Mouse (Mus musculus) lung, embryonic 16.5 days (tissue): ENCODE data around the gene Tmem59. TPM values are rescaled to one million over a fixed set of nuclear protein-coding genes. Genes with fewer than 3 reads are reported as not detected.

ENCODE experiments used
- ATAC-seq: fragments of 200-750 bp; cut with Nextera tagmentation; 2 replicates; pipeline ENCODE4 v1.8.0; 2017; ENCODE audit warnings: low read depth, mild to moderate bottlenecking, moderate library complexity
- H3K27ac ChIP-seq: fragments of 300-500 bp; sonication (generic); 2 replicates; pipeline ENCODE4 v1.5.1; 2014; ENCODE audit warnings: mild to moderate bottlenecking, control low read depth, low read length
- H3K27me3 ChIP-seq: fragments of 300-500 bp; sonication (generic); 2 replicates; pipeline ENCODE4 v1.6.1; 2014; ENCODE audit warnings: low read depth, low read length, mixed read lengths; ENCODE audit not compliant: control insufficient read depth, insufficient read depth
- H3K36me3 ChIP-seq: fragments of 300-500 bp; sonication (generic); 2 replicates; pipeline ENCODE4 v1.6.1; 2014; ENCODE audit warnings: low read length; ENCODE audit not compliant: control insufficient read depth, insufficient read depth
- H3K4me1 ChIP-seq: fragments of 300-500 bp; sonication (generic); replicated peaks from 2 replicates; pipeline ENCODE4 v1.6.1; 2014; ENCODE audit warnings: low read length, mixed read lengths; ENCODE audit not compliant: control insufficient read depth, insufficient read depth
- H3K4me2 ChIP-seq: fragments of 300-500 bp; sonication (generic); 2 replicates; pipeline ENCODE4 v1.6.1; 2014; ENCODE audit warnings: low read depth, low read length, control low read depth
- H3K4me3 ChIP-seq: fragments of 300-500 bp; sonication (generic); 2 replicates; pipeline ENCODE4 v1.5.1; 2014; ENCODE audit warnings: mild to moderate bottlenecking, low read length, control low read depth
- H3K9ac ChIP-seq: fragments of 300-500 bp; sonication (generic); 2 replicates; pipeline ENCODE4 v1.6.1; 2014; ENCODE audit warnings: low read length, control low read depth
- H3K9me3 ChIP-seq: fragments of 300-500 bp; sonication (generic); 2 replicates; pipeline ENCODE4 v1.6.1; 2016; ENCODE audit warnings: low read length; ENCODE audit not compliant: control insufficient read depth
- WGBS: fragments of 180-500 bp; shearing (Covaris S2); extraction: QIAGEN DNeasy Blood & Tissue Kit; methylation state at CpG from one replicate; pipeline ENCODE4 v1.1.7; 2014; 5-methylcytosine and 5-hydroxymethylcytosine counted together
- polyA plus RNA-seq: library from polyadenylated mRNA; unstranded; fragments of >200 nt; fragmentation: Nextera tagmentation; extraction: Ambion mirVana; gene quantifications from 2 replicates; pipeline ENCODE4 v1.2.1, GENCODE M21; 2015

Gene Tmem59
- polyA plus RNA-seq, 1 experiment from 2014 or later: 496 TPM

GRCm38 (mm10) chr4:107243365-107244333 lies 65.5 kb downstream of the Tmem59 start:
- Histone ChIP-seq H3K9ac (no peak overlapping the region), H3K4me2 (no peak overlapping the region), H3K36me3 (peaks cover 17% of the 10 kb centered on the region), H3K4me1 (peaks cover 21% of the 10 kb centered on the region), H3K4me3 (no peak overlapping the region), H3K9me3 (no peaks in the 10 kb centered on the region), H3K27me3 (no peaks in the 10 kb centered on the region), H3K27ac (no peak overlapping the region)
- ATAC-seq: no peak
- 73% methylated on average over 6 of the region's 6 CpGs for WGBS

DNA sequence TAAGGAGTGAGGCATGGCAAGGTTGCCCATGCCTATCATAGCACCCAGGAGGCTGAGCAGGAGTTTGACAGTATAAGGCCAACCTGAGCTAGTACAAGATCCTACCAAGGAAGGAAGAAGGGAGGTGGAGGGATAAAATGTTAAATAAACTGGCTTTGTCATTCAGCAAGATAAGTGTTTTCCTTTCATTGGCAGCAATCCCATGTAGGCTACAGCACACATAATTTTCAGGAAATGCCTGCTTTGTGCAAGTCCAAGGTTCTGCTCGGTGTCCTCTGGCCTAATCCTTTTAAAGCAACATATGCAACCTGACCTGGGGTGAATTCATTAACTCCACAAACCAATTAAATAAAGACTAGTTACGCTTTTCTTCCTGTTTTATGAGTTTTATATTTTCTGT lies 67.2 kb downstream of the Tmem59 start:
- Histone ChIP-seq H3K27ac (peak overlapping the region; percentile 74), H3K36me3 (peaks cover 14% of the 10 kb centered on the region), H3K9me3 (no peaks in the 10 kb centered on the region), H3K4me3 (no peak overlapping the region), H3K4me1 (peaks cover 33% of the 10 kb centered on the region), H3K9ac (no peak overlapping the region), H3K4me2 (no peak overlapping the region), H3K27me3 (no peaks in the 10 kb centered on the region)
- WGBS: 36% methylated on average over 2 of the region's 2 CpGs
- ATAC-seq: no peak; the same call in 1 of the 2 replicates

DNA sequence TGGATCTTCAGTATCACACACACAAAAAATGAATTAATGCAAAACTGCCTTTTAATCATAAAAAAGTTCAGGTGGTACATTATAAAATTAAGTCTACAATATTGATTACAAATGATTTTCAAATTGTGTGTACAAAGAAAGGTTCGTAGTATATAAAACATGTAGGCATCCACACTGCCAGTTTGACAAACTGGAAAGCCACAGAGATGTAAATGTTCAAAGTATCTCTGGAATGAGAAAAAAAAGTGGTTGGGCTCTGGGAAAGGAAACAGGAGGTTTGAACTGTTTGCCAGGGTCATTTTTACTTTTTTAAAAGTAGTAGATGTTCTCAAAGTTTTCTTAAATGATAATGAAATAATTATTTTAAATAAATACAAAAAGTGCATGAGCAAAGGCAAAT lies 67.8 kb downstream of the Tmem59 start:
- H3K9me3 ChIP-seq: no peaks in the 10 kb centered on the region
- H3K4me2 ChIP-seq: no peak overlapping the region
- H3K4me3 ChIP-seq: no peak overlapping the region
- 31% methylated on average over 1 of the region's 1 CpGs for WGBS
- H3K4me1 ChIP-seq: peaks cover 34% of the 10 kb centered on the region
- H3K27me3 ChIP-seq: no peaks in the 10 kb centered on the region
- H3K9ac ChIP-seq: no peak overlapping the region
- no peak for ATAC-seq
- peaks cover 9% of the 10 kb centered on the region for H3K36me3 ChIP-seq
- peak overlapping the region; percentile 74; the same call in 1 of the 2 replicates for H3K27ac ChIP-seq

DNA sequence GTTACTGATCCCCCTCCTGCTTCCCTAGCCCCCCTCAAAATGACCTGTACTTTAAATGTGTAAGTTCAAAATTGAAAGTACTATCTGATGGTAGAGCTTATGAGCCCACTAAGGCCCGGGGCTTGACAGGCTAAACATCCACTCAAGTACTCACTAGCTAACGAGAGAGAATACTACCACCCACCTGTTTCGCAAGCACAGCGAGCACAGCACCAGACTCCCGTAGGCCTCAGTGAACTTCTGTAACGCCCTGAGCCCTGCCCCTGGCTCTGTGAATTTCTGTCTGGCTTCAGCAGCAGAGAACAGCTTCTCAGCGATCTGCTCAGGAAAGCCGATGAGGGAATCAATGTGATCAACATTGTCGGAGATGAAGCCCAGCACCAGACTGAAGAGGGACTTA lies 68.9 kb downstream of the Tmem59 start:
- Histone ChIP-seq H3K9me3 (no peaks in the 10 kb centered on the region), H3K9ac (no peak overlapping the region), H3K36me3 (peaks cover 6% of the 10 kb centered on the region), H3K4me2 (no peak overlapping the region), H3K4me3 (no peak overlapping the region), H3K27ac (no peak overlapping the region), H3K27me3 (no peaks in the 10 kb centered on the region), H3K4me1 (peaks cover 38% of the 10 kb centered on the region)
- 67% methylated on average over 9 of the region's 9 CpGs for WGBS
- no peak for ATAC-seq

GRCm38 (mm10) chr4:107248061-107248460 lies 69.9 kb downstream of the Tmem59 start:
- ATAC-seq: no peak

DNA sequence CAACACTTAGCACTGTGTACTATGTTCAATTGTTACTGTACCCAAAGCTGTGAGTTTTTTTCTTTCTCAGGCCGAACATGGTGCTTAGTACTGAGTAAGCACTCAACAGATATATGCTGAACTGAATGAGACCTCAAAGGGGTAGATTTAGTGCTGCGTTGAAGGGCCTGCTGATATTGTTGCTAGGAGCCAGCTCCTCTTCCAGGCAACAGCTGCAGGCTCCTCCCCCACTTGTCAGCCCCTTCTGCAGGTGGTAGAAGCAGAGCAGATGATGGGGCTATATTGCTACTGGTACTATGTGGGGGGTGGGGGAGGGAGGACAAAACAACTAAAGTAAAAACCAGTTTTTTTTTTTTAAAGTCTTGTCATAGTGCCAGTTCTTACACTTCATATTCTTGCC lies 71.3 kb downstream of the Tmem59 start:
- Histone ChIP-seq H3K9ac (no peak overlapping the region), H3K27me3 (no peaks in the 10 kb centered on the region), H3K4me1 (peaks cover 45% of the 10 kb centered on the region), H3K36me3 (no peaks in the 10 kb centered on the region), H3K4me2 (no peak overlapping the region), H3K9me3 (no peaks in the 10 kb centered on the region), H3K27ac (peak overlapping the region; percentile 6; the same call in 1 of the 2 replicates), H3K4me3 (no peak overlapping the region)
- WGBS: 40% methylated on average over 2 of the region's 2 CpGs
- no peak for ATAC-seq

More at GRCm38 (mm10) chr4:107248061-107248460, 69.9 kb downstream of the Tmem59 start:
- H3K9ac ChIP-seq: no peak overlapping the region
- peaks cover 42% of the 10 kb centered on the region for H3K4me1 ChIP-seq
- no peak overlapping the region for H3K27ac ChIP-seq
- H3K4me2 ChIP-seq: no peak overlapping the region
- H3K9me3 ChIP-seq: no peaks in the 10 kb centered on the region
- H3K36me3 ChIP-seq: peaks cover 1% of the 10 kb centered on the region; the same call in 1 of the 2 replicates
- WGBS: 73% methylated on average over 3 of the region's 3 CpGs
- no peaks in the 10 kb centered on the region for H3K27me3 ChIP-seq
- no peak overlapping the region for H3K4me3 ChIP-seq

DNA sequence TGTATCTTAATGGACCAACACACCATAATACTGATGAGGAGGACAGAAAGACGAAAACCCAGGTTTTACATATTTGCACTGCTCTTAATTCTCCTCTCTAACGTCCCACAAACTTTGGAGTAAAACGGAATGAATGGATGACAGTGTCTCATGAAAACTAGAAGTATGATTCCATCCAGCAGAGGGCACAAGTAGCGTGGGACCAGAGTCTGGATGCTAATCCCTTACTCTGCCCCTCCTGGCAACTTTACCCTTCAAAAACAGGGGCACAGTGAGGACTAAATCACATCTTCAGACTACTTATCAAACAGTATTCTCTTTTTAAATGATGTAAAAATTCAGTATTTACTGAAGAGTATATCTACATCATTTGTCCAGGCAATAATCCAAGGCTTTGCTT lies 72.3 kb downstream of the Tmem59 start:
- no peak for ATAC-seq
- no peak overlapping the region for H3K9ac ChIP-seq
- no peaks in the 10 kb centered on the region for H3K9me3 ChIP-seq
- H3K27me3 ChIP-seq: no peaks in the 10 kb centered on the region
- no peak overlapping the region for H3K4me3 ChIP-seq
- no peaks in the 10 kb centered on the region for H3K36me3 ChIP-seq
- 18% methylated on average over 4 of the region's 4 CpGs for WGBS
- no peak overlapping the region for H3K27ac ChIP-seq
- H3K4me1 ChIP-seq: peaks cover 40% of the 10 kb centered on the region
- H3K4me2 ChIP-seq: no peak overlapping the region

Other genes with a start within 250 kb of the Tmem59 start
- 90.2 and 93.2 TPM in 2 replicates for gene Mrpl37, start 111.5 kb upstream of the Tmem59 start, polyA plus RNA-seq
- 5.9 and 7.2 TPM in 2 replicates for gene Cyb5rl, start 111.4 kb upstream of the Tmem59 start, polyA plus RNA-seq
- gene Cdcp2, start 81.5 kb upstream of the Tmem59 start, polyA plus RNA-seq: not detected in 2 replicates
- 22.7 and 25.1 TPM in 2 replicates for gene Tceanc2, start 717 bp downstream of the Tmem59 start, polyA plus RNA-seq
- 0.23 and 0.72 TPM in 2 replicates for gene Ldlrad1, start 30.8 kb downstream of the Tmem59 start, polyA plus RNA-seq
- gene Lrrc42, start 75.1 kb downstream of the Tmem59 start, polyA plus RNA-seq: 66.1 and 71.2 TPM in 2 replicates
- 41.2 and 43.6 TPM in 2 replicates for gene Hspb11, start 75.2 kb downstream of the Tmem59 start, polyA plus RNA-seq
- 0.16 and 0.44 TPM in 2 replicates for gene Dio1, start 128.8 kb downstream of the Tmem59 start, polyA plus RNA-seq
- gene Yipf1, start 136.0 kb downstream of the Tmem59 start, polyA plus RNA-seq: 55.5 and 56.4 TPM in 2 replicates
- gene Ndc1, start 189.4 kb downstream of the Tmem59 start, polyA plus RNA-seq: 31.2 and 34.8 TPM in 2 replicates